Mouse (Mus musculus) spleen, postnatal 36 days (tissue): Measurements from ENCODE around the gene Lrp10.
A peak's percentile ranks its signal among the peaks of the same experiment; 100 is the strongest.

Experiments
- DNase-seq, 2 experiments: peaks; one replicate each; pipeline ENCODE4 v3.0.0; 2022; ENCODE audit warnings: low spot score in 2 of 2, mixed read lengths in 1 of 2

Lrp10 gene

DNA sequence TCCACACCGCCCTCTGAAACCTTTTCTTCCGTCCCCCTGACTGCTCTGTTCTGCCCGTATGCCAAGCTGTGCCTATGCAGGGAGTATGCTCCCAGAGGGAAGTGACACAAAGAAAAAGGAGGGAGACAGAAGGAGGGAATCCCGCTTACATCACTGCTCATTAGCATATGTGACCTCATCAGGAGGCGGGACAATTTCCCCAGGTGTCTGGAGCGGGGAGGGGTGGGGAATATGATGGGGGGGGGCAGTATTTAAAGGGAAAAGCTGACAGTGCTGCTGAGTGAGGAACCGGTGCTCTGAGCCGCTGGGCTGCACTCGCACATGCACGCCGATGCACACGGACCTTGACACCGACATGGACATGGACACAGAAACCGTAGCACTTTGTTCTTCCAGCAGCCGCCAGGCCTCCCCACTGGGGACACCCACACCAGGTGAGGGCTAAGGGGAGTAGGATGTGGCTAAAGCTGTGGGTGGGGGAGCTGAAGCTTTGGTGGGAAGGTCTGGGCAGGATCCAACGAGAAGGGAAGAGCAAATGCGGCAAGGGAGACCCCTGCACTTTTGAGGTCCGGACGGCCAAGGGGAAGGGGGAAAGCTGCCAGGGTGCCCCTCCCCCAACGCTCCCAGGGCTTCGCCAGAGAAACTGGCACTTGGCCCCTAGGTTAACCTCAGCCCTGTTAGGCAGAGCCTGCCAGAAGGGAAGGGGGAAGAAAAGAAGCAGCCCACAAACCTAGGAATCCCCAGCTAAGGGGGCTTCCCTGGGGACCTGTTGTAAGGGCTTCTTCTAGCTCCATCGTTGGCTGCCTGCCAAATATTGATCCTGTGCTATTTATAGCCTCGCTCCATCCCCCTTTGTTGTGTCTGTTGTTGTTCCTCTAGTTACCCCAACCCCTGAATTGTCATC is 12.3 kb downstream of the Lrp10 start, which contains the start of gene Rem2:
Rem2 (plus strand) TSS at position 160 of the 904 bp plus-strand sequence.
- DNase-seq, result no peak

DNA sequence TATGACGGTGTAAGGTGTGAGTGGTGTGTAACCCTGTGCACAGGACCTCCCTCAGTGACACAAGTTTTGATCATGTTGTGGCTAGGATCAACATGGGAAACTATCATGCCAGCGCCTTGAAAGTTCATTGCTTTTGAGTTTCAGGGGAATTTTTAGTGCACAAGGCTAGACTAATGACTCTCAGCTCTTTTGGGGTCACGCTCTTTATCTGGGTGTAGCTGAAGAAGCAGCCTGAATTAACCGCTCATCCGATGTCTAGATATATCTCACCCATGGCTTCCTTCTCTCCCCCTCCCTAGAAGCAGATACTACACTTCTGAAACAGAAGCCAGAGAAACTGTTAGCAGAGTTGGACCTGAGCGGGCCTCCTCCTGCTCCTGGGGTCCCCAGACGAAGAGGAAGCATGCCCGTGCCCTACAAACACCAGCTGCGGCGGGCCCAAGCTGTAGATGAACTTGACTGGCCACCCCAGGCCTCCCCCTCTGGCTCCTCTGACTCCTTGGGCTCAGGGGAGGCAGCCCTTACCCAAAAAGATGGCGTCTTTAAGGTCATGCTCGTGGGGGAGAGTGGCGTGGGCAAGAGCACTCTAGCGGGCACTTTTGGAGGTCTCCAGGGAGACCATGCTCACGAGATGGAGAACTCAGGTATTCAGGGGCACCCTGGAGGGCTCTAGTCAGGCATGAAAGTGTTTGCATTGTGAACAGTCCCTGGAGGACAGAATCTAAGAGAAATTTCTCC is 13.4 kb downstream of the Lrp10 start:
- peak in 1 of 2 experiments; percentile 45 for DNase-seq

DNA sequence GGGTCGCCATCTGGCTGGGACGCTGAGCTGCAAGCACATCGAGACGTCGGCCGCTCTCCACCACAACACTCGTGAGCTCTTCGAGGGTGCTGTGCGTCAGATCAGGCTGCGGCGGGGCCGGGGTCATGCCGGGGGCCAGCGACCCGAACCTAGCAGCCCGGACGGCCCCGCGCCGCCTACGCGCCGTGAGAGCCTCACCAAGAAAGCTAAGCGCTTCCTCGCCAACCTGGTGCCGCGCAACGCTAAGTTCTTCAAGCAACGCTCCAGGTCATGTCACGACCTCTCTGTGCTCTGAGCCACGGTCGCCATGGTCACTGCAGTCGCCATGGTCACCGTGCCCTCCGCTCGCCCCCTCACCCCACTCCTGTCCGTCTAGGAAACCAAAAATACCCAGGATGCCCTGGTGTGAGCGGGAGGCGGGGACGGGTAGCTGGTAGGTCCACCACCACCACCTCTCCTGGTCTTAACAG is 15.5 kb downstream of the Lrp10 start:
- peak; percentile 52 for DNase-seq

DNA sequence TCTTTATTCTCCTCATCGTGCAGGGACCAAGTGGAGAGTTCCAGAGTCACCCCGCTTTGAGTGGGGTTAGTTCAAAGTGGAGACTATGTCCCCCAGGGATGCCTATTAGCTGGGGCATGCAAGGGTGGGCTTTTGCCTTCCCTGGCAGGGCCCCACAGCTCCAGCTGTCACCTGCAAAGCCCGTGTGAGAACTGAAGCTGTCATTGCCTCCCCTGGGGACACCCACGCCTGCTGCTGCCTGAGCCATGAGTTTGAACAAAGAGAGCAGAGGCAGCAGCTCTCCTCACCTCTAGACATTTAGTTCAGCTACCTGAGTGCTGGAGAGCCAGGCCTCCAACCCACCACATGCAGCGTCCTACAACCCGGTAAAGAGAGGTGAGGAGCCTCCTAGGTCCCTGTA is 16.7 kb downstream of the Lrp10 start:
- peak; percentile 64 to 69 for DNase-seq

DNA sequence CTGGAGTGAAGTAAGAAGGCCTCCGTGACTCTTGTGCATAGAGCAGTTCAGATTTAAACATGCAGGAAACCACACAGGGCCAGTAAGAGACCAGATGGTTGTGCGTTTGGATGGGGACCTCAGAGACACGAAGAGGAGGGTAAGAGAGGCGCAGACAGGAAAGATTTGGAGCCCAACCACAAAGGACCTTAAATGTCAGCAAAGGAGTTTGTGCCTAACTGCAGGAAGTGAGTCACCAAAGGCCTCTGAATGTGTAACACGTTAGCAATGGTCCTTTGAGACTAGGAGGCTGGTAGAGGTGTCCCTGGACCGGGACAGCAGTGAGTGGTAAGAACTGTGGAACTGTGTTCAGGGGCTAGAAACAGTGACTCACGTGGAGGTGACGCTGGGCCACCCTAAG is 17.5 kb downstream of the Lrp10 start:
- DNase-seq, result no peak

DNA sequence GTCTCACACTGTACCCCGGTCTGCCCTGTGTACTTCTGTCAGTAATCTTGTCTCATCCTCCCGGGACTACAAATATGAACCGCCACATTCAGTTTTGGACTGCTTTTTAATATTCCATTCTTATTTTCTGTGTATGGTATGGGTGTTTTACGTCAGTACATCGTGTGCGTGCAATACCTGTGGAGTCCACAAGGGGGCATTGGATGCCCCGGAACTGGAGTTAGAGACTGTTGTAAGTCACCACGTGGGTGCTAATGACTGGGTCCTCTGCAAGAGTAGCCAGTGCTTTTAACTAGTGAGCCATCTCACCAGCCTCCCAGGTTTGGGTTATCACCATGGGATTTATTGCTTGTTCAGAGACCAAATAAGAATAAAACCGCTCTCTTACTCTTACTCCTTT is 18.6 kb downstream of the Lrp10 start:
- DNase-seq, result peak in 1 of 2 experiments; percentile 68

GRCm38 (mm10) chr14:54485899-54486298 is 22.0 kb downstream of the Lrp10 start:
- no peak for DNase-seq

- no peak for DNase-seq
Observed at GRCm38 (mm10) chr14:54487732-54488131, 23.8 kb downstream of the Lrp10 start.

DNA sequence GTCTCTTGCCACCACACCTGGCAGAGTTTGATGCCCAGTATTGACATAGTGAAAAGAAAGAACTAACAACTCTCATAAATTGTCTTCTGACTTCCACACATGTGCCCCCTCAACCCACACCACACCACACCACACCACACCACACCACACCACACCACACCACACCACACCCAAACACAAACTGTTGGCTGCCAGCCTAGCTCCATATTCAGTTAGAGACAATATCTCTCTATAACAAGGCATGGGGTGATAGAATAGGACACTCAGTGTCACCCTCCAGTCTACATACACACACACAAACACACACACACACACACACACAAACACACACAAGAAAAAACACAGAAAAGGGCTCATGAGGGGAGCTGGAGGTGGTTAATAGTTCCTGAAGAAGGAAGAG is 24.4 kb downstream of the Lrp10 start:
- no peak for DNase-seq

- peak in 1 of 2 experiments; percentile 32 for DNase-seq
Observed at GRCm38 (mm10) chr14:54492345-54493131, 28.6 kb downstream of the Lrp10 start.

- DNase-seq, result no peak
Observed at GRCm38 (mm10) chr14:54493236-54493635, 29.3 kb downstream of the Lrp10 start.

GRCm38 (mm10) chr14:54494234-54494633 is 30.3 kb downstream of the Lrp10 start:
- DNase-seq, result peak; percentile 70 to 72

DNA sequence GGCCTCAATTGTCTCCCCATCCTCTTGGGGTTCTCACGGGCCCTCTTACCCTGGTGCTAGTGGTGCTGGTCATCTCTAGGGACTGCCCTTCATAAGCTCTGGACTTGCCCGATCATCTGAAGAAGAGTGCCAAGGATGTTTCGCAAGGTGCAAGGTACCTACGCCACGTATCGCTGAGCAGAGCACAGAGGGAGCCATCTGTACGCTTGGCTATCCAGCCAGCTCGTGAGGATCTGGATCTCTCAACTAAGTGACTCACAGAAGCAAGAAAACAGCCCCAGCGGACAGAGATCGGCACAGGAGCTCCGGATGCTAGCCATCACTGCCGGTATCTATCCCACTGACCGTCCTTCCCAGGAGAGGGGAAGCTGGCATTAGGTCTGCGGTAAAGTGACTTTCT is 32.8 kb downstream of the Lrp10 start:
- no peak for DNase-seq

- no peak for DNase-seq
Observed at GRCm38 (mm10) chr14:54499330-54499729, 35.4 kb downstream of the Lrp10 start.

- DNase-seq, result no peak
Observed at GRCm38 (mm10) chr14:54501365-54501764, 37.4 kb downstream of the Lrp10 start.

- DNase-seq, result no peak
Observed at GRCm38 (mm10) chr14:54503092-54503491, 39.2 kb downstream of the Lrp10 start.

DNA sequence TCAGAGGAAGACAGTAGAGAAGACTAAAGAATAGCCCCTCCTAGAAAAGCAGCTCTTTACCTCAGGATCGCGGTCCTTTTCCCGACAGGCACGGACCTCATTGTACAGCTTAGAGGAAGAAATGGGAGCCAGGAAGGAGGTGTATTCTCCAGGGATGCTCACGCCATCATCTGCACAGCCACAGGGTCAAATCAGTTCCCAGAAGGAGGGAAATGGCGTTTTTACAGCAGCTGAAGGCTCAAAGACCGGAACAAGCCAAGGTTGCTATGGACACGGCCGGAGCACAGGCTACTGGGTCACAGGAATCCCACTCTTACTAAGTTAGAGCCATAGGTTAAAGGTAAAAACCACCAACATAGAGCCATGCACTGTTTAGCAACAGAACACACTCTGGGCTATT is 45.8 kb downstream of the Lrp10 start:
- no peak for DNase-seq

GRCm38 (mm10) chr14:54516710-54517310 is 52.9 kb downstream of the Lrp10 start:
- no peak for DNase-seq
